Mouse (Mus musculus): ENCODE measurements around the gene Kifc3. TPM values are rescaled to one million over a fixed set of nuclear protein-coding genes. Genes with fewer than 3 reads are reported as not detected.
"Not testable (repeated sequence)": the region's sequence is repeated elsewhere in the genome, so short reads cannot be mapped to it uniquely, and the experiment has no call there.

The Kifc3 gene
- polyA plus RNA-seq (2016; fragmentation: Nextera tagmentation; extraction: Ambion mirVana), result 10.8 and 13.2 TPM in 2 replicates

GRCm38 (mm10) chr8:95202649-95203275 is at the start of gene Kifc3:
TSS of gene Kifc3 (minus strand) at chr8:95202812.
- H3K4me1 ChIP-seq, result no peaks in the 10 kb centered on the region
- H3K4me3 ChIP-seq, result no peak within 1 kb of the TSS
- DNase-seq (ENCODE audit: low spot score), result no peak
- H3K27me3 ChIP-seq (ENCODE audit: low read depth, poor library complexity, severe bottlenecking), result 0 out of 2 replicates have a peak, but pooled peaks cover 4% of the 10 kb centered on the region
- H3K27ac ChIP-seq, result no peak within 1 kb of the TSS
- 69% methylated on average over 14 of the region's 14 CpGs for WGBS
- H3K9me3 ChIP-seq (replicated peaks), result no peaks in the 10 kb centered on the region
- H3K36me3 ChIP-seq, result no peaks in the 10 kb centered on the region

DNA sequence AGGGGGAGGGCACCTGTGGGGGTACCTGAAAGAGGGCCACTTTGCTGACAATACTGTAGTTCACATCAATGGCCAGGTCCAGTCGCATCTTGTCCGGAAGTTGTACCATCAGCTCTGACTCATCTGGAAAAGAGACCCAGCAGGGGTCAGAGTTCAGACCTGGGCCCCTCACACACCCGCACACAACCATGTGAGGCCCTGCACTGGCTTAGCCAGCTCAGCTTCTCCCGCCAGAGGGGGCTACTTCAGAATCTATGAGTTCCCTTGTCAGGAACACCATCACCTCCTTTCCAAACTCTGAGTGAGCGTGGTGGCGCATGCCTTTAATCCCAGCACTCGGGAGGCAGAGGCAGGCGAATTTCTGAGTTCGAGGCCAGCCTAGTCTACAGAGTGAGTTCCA is 49.4 kb upstream of the Kifc3 start:
- Histone ChIP-seq H3K4me1 (0 out of 2 replicates have a peak, but pooled peaks cover 5% of the 10 kb centered on the region), H3K27ac (no peak overlapping the region), H3K27me3 (ENCODE audit: low read depth, poor library complexity, severe bottlenecking) (no peaks in the 10 kb centered on the region), H3K9me3 (replicated peaks) (no peaks in the 10 kb centered on the region), H3K36me3 (no peaks in the 10 kb centered on the region), H3K4me3 (no peak overlapping the region)
- WGBS, result 67% methylated on average over 9 of the region's 9 CpGs
- no peak for DNase-seq (ENCODE audit: low spot score)

DNA sequence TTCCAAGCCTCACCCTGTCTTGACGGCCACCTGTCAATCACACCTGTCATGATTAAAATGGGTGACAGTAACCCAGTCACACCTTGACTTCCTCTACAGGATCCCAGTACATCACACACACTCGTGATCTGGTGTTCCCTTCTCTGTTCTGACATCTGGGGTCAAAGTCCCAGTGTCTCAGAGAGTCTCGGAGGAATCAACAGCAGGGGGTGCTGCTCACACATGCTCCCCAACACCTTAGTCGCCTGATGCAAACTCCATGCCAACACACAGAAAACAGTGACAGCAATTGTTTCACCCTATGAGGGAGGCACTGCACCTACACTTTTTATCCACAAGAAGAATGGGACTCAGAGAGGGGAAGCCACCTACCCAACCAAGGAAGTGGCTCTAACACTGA is 47.2 kb upstream of the Kifc3 start:
- 0 out of 2 replicates have a peak, but pooled peaks cover 3% of the 10 kb centered on the region for H3K4me1 ChIP-seq
- no peak for DNase-seq (ENCODE audit: low spot score)
- no peaks in the 10 kb centered on the region for H3K27me3 ChIP-seq (ENCODE audit: low read depth, poor library complexity, severe bottlenecking)
- WGBS, result 61% methylated on average over 4 of the region's 4 CpGs
- H3K4me3 ChIP-seq, result no peak overlapping the region
- no peak overlapping the region for H3K27ac ChIP-seq
- no peaks in the 10 kb centered on the region for H3K9me3 ChIP-seq (replicated peaks)
- H3K36me3 ChIP-seq, result no peaks in the 10 kb centered on the region

DNA sequence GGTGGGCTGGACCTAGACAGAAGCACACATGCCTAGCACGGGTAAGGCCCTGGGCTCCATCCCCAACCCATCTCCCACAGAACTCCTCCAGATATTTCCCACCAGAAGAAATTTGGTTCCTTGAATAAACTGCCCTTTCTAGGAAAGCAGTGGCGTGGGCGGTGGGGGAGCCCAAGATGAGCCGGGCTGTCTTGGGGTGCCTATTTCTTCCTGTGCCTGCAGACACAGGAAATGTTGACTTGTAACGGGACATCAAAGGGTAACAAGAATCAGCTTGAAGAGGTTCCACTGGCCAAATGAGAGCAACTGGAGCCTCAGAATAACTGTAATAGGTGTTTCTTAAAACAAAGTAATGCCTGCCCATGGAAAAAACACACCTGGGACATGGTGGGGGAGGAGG is 44.7 kb upstream of the Kifc3 start:
- DNase-seq (ENCODE audit: low spot score), result no peak
- 76% methylated on average over 5 of the region's 5 CpGs for WGBS
- no peaks in the 10 kb centered on the region for H3K27me3 ChIP-seq (ENCODE audit: low read depth, poor library complexity, severe bottlenecking)
- no peaks in the 10 kb centered on the region for H3K36me3 ChIP-seq
- H3K9me3 ChIP-seq (replicated peaks), result no peaks in the 10 kb centered on the region
- H3K4me3 ChIP-seq, result no peak overlapping the region
- no peak overlapping the region for H3K27ac ChIP-seq
- H3K4me1 ChIP-seq, result peaks cover 7% of the 10 kb centered on the region

DNA sequence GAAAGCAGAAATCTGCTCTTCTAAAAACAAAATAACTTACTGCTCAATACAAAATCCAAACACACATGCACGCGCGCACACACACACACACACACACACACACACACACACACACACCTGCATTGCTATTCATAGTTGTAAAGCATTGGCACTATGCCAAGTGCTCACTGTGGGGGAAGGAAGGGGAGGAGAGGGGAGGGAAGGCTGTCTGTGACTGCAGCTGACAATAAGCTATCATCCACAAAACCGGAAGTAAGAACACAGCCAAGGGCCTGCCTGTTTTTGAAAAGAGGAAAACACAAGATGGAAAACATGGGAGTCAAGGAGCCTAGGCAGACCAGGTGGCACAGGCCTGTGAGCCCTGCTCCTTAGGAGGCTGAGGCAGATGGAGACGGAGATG is 42.6 kb upstream of the Kifc3 start:
- no peak for DNase-seq (ENCODE audit: low spot score)
- H3K27ac ChIP-seq, result no peak overlapping the region
- no peak overlapping the region for H3K4me3 ChIP-seq
- WGBS, result 87% methylated on average over 5 of the region's 5 CpGs
- no peaks in the 10 kb centered on the region for H3K27me3 ChIP-seq (ENCODE audit: low read depth, poor library complexity, severe bottlenecking)
- H3K4me1 ChIP-seq, result peaks cover 4% of the 10 kb centered on the region
- no peaks in the 10 kb centered on the region for H3K9me3 ChIP-seq (replicated peaks)
- no peaks in the 10 kb centered on the region for H3K36me3 ChIP-seq

DNA sequence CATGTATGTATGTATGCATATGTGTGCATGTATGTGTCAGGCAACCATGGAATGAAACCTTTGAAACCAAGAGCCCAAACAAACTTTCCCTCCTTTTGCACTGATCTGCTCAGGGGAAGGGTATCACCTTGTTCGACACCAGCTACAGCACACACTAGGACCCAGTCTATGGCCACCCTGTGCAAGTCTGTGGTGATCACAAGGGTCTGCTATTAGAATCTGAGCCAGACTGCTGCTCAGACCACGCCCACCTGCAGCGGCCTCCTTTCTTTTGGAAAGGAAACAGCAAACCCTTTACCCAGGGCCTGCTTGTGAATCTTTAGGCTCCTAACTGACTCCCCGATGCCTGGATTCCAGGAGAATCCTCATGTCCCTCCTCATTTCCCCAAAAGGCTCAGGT is 41.2 kb upstream of the Kifc3 start:
- H3K4me1 ChIP-seq, result peaks cover 4% of the 10 kb centered on the region
- no peaks in the 10 kb centered on the region for H3K9me3 ChIP-seq (replicated peaks)
- no peaks in the 10 kb centered on the region for H3K36me3 ChIP-seq
- H3K4me3 ChIP-seq, result no peak overlapping the region
- no peaks in the 10 kb centered on the region for H3K27me3 ChIP-seq (ENCODE audit: low read depth, poor library complexity, severe bottlenecking)
- no peak overlapping the region for H3K27ac ChIP-seq
- WGBS, result 75% methylated on average over 4 of the region's 4 CpGs
- DNase-seq (ENCODE audit: low spot score), result no peak

GRCm38 (mm10) chr8:95242826-95243571 is 40.4 kb upstream of the Kifc3 start:
- no peaks in the 10 kb centered on the region for H3K36me3 ChIP-seq
- no peaks in the 10 kb centered on the region for H3K27me3 ChIP-seq (ENCODE audit: low read depth, poor library complexity, severe bottlenecking)
- 55% methylated on average over 12 of the region's 12 CpGs for WGBS
- H3K9me3 ChIP-seq (replicated peaks), result no peaks in the 10 kb centered on the region
- H3K4me1 ChIP-seq, result peaks cover 4% of the 10 kb centered on the region
- H3K27ac ChIP-seq, result no peak overlapping the region
- DNase-seq (ENCODE audit: low spot score), result no peak
- no peak overlapping the region for H3K4me3 ChIP-seq

DNA sequence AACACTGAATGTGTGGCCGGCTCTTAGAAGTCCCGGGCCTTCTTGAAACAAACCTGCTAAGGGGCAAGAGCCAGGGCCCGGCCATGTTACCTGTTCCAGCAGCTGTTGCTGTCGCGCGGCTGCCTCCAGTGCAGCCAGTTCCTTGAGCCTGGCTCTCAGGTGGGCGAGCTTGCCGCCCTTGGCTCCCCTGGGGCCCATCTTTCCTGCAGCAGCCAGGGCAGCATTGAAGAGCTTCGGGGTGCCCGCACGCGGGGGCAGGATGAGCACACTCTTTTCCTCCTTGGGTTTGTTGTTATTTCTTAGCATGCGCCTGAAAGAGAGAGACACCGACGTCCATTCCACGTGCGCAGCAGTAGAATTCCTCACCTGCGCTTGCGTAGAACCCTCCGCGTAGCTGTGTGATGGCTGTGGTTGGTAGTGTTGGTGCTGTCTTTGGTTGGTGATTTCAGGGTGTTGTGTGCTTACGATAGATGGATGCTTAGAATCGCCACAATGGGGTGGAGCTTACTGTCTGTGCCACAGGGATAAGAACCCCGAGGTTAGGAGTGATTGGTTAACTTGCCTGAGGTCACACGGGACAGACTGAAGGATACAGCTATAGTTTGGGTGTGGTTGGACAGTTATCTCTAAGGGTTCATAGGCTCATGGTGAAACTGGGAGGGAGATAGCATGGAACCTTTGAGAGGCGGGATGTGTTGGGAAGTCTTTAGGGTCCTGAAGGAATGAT is 39.6 kb upstream of the Kifc3 start:
- H3K27ac ChIP-seq, result no peak overlapping the region
- no peaks in the 10 kb centered on the region for H3K9me3 ChIP-seq (replicated peaks)
- no peaks in the 10 kb centered on the region for H3K36me3 ChIP-seq
- H3K4me3 ChIP-seq, result no peak overlapping the region
- H3K27me3 ChIP-seq (ENCODE audit: low read depth, poor library complexity, severe bottlenecking), result no peaks in the 10 kb centered on the region
- 90% methylated on average over 26 of the region's 26 CpGs for WGBS
- peaks cover 4% of the 10 kb centered on the region for H3K4me1 ChIP-seq
- no peak for DNase-seq (ENCODE audit: low spot score)

DNA sequence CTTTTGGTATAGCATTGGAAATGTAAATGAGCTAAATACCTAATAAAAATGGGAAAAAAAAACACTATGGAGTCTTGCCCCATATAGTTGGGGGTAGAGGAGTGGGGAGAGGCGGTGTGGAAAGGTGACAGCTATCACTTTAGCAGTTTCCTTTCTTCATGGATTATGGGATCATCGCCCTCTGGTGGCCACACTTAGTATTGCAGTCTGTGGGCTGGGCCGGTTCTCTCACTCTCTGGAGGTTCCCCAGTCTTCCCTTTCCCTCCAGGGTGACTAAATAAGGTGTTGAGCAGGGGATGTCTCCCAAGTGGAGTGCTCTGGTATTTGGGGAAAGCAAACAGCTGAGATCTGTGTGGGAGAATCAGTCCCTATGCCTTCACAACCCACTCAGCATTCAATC is 33.1 kb upstream of the Kifc3 start:
- no peaks in the 10 kb centered on the region for H3K4me1 ChIP-seq
- H3K4me3 ChIP-seq, result no peak overlapping the region
- no peak overlapping the region for H3K27ac ChIP-seq
- H3K27me3 ChIP-seq (ENCODE audit: low read depth, poor library complexity, severe bottlenecking), result no peaks in the 10 kb centered on the region
- no peaks in the 10 kb centered on the region for H3K36me3 ChIP-seq
- DNase-seq (ENCODE audit: low spot score), result peak; percentile 85
- 7% methylated on average over 3 of the region's 3 CpGs for WGBS
- no peaks in the 10 kb centered on the region for H3K9me3 ChIP-seq (replicated peaks)

DNA sequence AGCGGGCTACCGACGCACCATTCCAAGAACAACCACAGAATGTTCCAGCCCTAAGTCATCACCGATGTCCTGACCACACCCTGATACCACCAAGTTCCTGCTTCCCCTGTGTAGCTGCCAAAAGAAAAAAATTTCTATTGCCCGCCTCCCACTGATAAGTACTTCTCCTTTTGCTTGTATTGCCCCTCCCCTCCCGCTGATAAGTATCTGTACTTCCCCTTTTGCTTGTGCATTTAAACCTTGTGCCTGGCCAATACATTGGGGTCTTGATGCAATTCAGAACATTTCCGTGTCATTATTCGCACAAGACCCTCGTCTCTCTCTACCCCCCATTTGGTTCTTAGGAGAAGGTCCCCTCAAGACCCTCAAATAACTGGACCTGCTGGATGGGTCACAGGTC is 27.5 kb upstream of the Kifc3 start:
- DNase-seq (ENCODE audit: low spot score); H3K36me3 ChIP-seq; H3K9me3 ChIP-seq (replicated peaks); H3K4me3 ChIP-seq; H3K27ac ChIP-seq; H3K27me3 ChIP-seq (ENCODE audit: low read depth, poor library complexity, severe bottlenecking): not testable (repeated sequence)
- H3K4me1 ChIP-seq, result peaks cover 12% of the 10 kb centered on the region
- WGBS, result 95% methylated on average over 9 of the region's 9 CpGs

DNA sequence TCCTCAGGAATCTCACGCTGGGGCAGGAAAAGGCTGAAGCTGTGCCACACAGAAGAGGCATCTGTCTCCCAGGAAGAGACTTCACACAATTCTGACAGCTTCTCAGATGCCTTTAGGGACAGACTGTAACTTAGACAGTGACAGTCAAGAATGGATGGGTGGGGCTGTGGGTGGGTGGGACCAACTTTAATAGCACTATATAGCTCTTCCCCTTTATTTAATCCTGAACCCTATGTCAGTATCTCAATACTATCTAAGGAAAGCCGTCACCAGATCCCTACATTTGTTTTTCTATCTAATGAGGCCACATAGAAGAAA is 24.5 kb upstream of the Kifc3 start:
- no peak overlapping the region for H3K27ac ChIP-seq
- no peak overlapping the region for H3K4me3 ChIP-seq
- no peak for DNase-seq (ENCODE audit: low spot score)
- no peaks in the 10 kb centered on the region for H3K9me3 ChIP-seq (replicated peaks)
- peaks cover 12% of the 10 kb centered on the region for H3K4me1 ChIP-seq
- H3K36me3 ChIP-seq, result no peaks in the 10 kb centered on the region
- 40% methylated on average over 2 of the region's 2 CpGs for WGBS
- no peaks in the 10 kb centered on the region for H3K27me3 ChIP-seq (ENCODE audit: low read depth, poor library complexity, severe bottlenecking)

DNA sequence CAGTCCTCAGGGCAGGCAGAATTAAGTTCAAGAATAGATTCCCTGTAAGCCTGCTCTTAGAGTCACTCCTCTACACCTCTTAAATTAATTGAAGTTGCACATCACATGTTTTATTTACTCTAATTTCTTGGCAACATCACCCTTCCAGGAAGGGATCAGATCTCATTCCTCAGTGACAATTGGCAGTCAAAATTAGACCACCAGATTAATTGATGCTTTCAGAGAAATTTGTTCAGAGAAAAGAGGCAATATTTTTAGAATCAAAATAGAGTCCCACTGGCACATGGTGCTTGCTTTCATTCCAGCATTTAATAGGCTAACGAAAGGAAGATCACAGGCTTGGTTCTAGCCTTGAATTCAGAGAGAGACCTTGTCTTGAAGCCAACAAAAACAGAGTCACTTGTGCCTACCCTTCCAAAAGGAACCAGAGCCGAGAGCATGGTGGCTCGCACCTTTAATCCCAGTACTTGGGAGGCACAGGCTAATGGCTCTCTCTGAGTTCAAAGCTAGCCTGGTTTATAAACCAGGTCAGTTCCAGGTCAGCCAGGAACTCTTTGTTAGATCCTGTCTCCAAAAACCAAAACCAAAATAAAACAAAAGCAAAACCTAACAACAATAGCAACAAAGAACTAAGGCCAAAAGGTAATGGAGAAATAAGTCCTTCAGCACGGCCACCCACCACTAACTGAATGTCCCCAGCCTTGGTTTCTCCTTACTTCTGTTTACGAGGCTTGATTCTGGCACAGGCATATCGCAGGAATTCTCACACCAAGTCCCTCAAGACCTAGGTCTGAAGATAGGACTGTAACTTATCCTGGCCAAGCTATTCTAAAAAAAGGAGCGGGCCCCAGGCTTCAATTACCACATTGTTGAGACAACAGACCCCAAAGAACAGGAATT is 23.9 kb upstream of the Kifc3 start:
- no peak for DNase-seq (ENCODE audit: low spot score)
- Histone ChIP-seq H3K27me3 (ENCODE audit: low read depth, poor library complexity, severe bottlenecking) (no peaks in the 10 kb centered on the region), H3K4me1 (peaks cover 12% of the 10 kb centered on the region), H3K4me3 (no peak overlapping the region), H3K36me3 (no peaks in the 10 kb centered on the region), H3K27ac (no peak overlapping the region), H3K9me3 (replicated peaks) (no peaks in the 10 kb centered on the region)
- WGBS, result 51% methylated on average over 7 of the region's 7 CpGs
